Mouse (Mus musculus) CH12.LX (cell line): ENCODE data around the gene Ttc7b. TPM values are rescaled to one million over a fixed set of nuclear protein-coding genes. Genes with fewer than 3 reads are reported as not detected.

Experiments
- DNase-seq: peaks from one replicate; pipeline ENCODE4 v3.0.0-alpha.2; 2013; ENCODE audit errors: extremely low read depth
- H3K27ac ChIP-seq: 2 replicates; pipeline ENCODE4 v1.5.1; 2012; ENCODE audit warnings: low read depth, mild to moderate bottlenecking, control low read depth, moderate library complexity; ENCODE audit not compliant: insufficient read depth
- H3K27me3 ChIP-seq: replicated peaks from 2 replicates; pipeline ENCODE3; 2012; ENCODE audit warnings: inconsistent platforms
- H3K36me3 ChIP-seq, 2 experiments: replicated peaks in 1 of 2; 2 replicates each; pipeline versions ENCODE3 to v1.6.1; 2012; ENCODE audit warnings: inconsistent platforms in 1 of 2, low read length in 1 of 2, mild to moderate bottlenecking in 1 of 2, mixed read lengths in 1 of 2, moderate library complexity in 1 of 2; ENCODE audit not compliant: control insufficient read depth in 1 of 2, insufficient read depth in 1 of 2
- H3K4me1 ChIP-seq, 2 experiments: 2 replicates each; pipeline ENCODE4 v1.6.1; 2012; ENCODE audit warnings: inconsistent platforms in 1 of 2, moderate library complexity in 1 of 2; ENCODE audit not compliant: insufficient read depth in 2 of 2, control insufficient read depth in 1 of 2
- H3K4me2 ChIP-seq: 2 replicates; pipeline ENCODE4 v1.6.1; 2012; ENCODE audit warnings: low read depth, mild to moderate bottlenecking, control low read depth; ENCODE audit not compliant: poor library complexity, insufficient read depth, severe bottlenecking
- H3K4me3 ChIP-seq, 3 experiments: fragments of 150-350 bp in 1 of 3; sonication (generic) in 1 of 3; replicated peaks in 1 of 3; 2 replicates each; pipeline versions ENCODE3 to v1.5.1; 2011 to 2012; ENCODE audit warnings: low read depth in 2 of 3, low read length in 2 of 3, mild to moderate bottlenecking in 2 of 3, moderate library complexity in 2 of 3, control low read depth in 1 of 3, improper control_type of control experiment in 1 of 3, inconsistent platforms in 1 of 3, mixed read lengths in 1 of 3; ENCODE audit not compliant: poor library complexity in 1 of 3
- H3K79me2 ChIP-seq: replicated peaks from 2 replicates; pipeline ENCODE4 v1.6.1; 2012; ENCODE audit warnings: mild to moderate bottlenecking, moderate library complexity; ENCODE audit not compliant: control insufficient read depth, poor library complexity, insufficient read depth, severe bottlenecking; ENCODE audit errors: extremely low read depth
- H3K9ac ChIP-seq: 2 replicates; pipeline ENCODE4 v1.6.1; 2012; ENCODE audit warnings: low read depth, mild to moderate bottlenecking, control low read depth, moderate library complexity; ENCODE audit not compliant: insufficient read depth
- H3K9me3 ChIP-seq: replicated peaks from 2 replicates; pipeline ENCODE3; 2012; ENCODE audit warnings: low read length, inconsistent platforms, mixed read lengths
- BHLHE40 ChIP-seq: IDR thresholded peaks from 2 replicates; pipeline ENCODE4 v1.6.1; 2011; ENCODE audit warnings: mild to moderate bottlenecking, low read depth, low read length, improper control_type of control experiment
- CHD1 ChIP-seq: IDR thresholded peaks from 2 replicates; pipeline ENCODE4 v1.6.1; 2012; ENCODE audit warnings: low read depth, low read length, improper control_type of control experiment, inconsistent platforms
- CHD2 ChIP-seq: IDR thresholded peaks from 2 replicates; pipeline ENCODE4 v1.6.1; 2011; ENCODE audit warnings: low read length, improper control_type of control experiment
- ELF1 ChIP-seq: IDR thresholded peaks from 2 replicates; pipeline ENCODE4 v1.6.1; 2014; ENCODE audit warnings: low read depth, mild to moderate bottlenecking, inconsistent platforms, low read length, improper control_type of control experiment
- EP300 ChIP-seq: IDR thresholded peaks from 2 replicates; pipeline ENCODE4 v1.6.1; 2011; ENCODE audit warnings: low read length, improper control_type of control experiment
- ETS1 ChIP-seq: conservative IDR thresholded peaks from 2 replicates; pipeline ENCODE4 v1.6.1; 2012; ENCODE audit warnings: low read depth, mild to moderate bottlenecking, inconsistent platforms, low read length, improper control_type of control experiment, moderate library complexity
- GABPA ChIP-seq: IDR thresholded peaks from 2 replicates; pipeline ENCODE4 v1.6.1; 2012; ENCODE audit warnings: low read depth, low read length, improper control_type of control experiment, inconsistent platforms; ENCODE audit not compliant: insufficient replicate concordance
- MAFK ChIP-seq: IDR thresholded peaks from 2 replicates; pipeline ENCODE4 v1.6.1; 2011; ENCODE audit warnings: low read length, improper control_type of control experiment; ENCODE audit not compliant: insufficient replicate concordance
- MAZ ChIP-seq: IDR thresholded peaks from 2 replicates; pipeline ENCODE4 v1.6.1; 2012; ENCODE audit warnings: low read depth, mild to moderate bottlenecking, inconsistent platforms, low read length, improper control_type of control experiment, moderate library complexity
- MEF2A ChIP-seq: IDR thresholded peaks from 2 replicates; pipeline ENCODE4 v1.6.1; 2014; ENCODE audit warnings: low read depth, mild to moderate bottlenecking, inconsistent platforms, low read length, improper control_type of control experiment, borderline replicate concordance
- MXI1 ChIP-seq: IDR thresholded peaks from 2 replicates; pipeline ENCODE4 v1.6.1; 2011; ENCODE audit warnings: mild to moderate bottlenecking, low read depth, low read length, improper control_type of control experiment
- NELFE ChIP-seq: IDR thresholded peaks from 2 replicates; pipeline ENCODE4 v1.6.1; 2011; ENCODE audit warnings: low read depth, low read length, improper control_type of control experiment
- NRF1 ChIP-seq: IDR thresholded peaks from 2 replicates; pipeline ENCODE4 v1.6.1; 2014; ENCODE audit warnings: low read depth, mild to moderate bottlenecking, inconsistent platforms, low read length, improper control_type of control experiment, moderate library complexity
- PAX5 ChIP-seq: IDR thresholded peaks from 2 replicates; pipeline ENCODE4 v1.6.1; 2012; ENCODE audit warnings: low read length, inconsistent platforms, mixed read lengths
- POLR2AphosphoS2 ChIP-seq: IDR thresholded peaks from 2 replicates; pipeline ENCODE4 v1.6.1; 2011; ENCODE audit warnings: low read depth, low read length, improper control_type of control experiment
- RAD21 ChIP-seq: IDR thresholded peaks from 2 replicates; pipeline ENCODE4 v1.6.1; 2011; ENCODE audit warnings: low read depth, mild to moderate bottlenecking, low read length, improper control_type of control experiment, moderate library complexity
- RCOR1 ChIP-seq: conservative IDR thresholded peaks from 2 replicates; pipeline ENCODE4 v1.6.1; 2012; ENCODE audit warnings: low read depth, mild to moderate bottlenecking, inconsistent platforms, low read length, improper control_type of control experiment
- SIN3A ChIP-seq: IDR thresholded peaks from 2 replicates; pipeline ENCODE4 v1.6.1; 2012; ENCODE audit warnings: low read length, improper control_type of control experiment, inconsistent platforms
- TCF12 ChIP-seq: IDR thresholded peaks from 2 replicates; pipeline ENCODE4 v1.6.1; 2014; ENCODE audit warnings: low read depth, mild to moderate bottlenecking, inconsistent platforms, low read length, improper control_type of control experiment
- USF2 ChIP-seq: conservative IDR thresholded peaks from 2 replicates; pipeline ENCODE4 v1.6.1; 2011; ENCODE audit warnings: low read depth, low read length, improper control_type of control experiment
- ZC3H11A ChIP-seq: IDR thresholded peaks from 2 replicates; pipeline ENCODE4 v1.6.1; 2012; ENCODE audit warnings: low read depth, mild to moderate bottlenecking, inconsistent platforms, low read length, improper control_type of control experiment
- ZKSCAN1 ChIP-seq: IDR thresholded peaks from 2 replicates; pipeline ENCODE4 v1.6.1; 2012; ENCODE audit warnings: low read depth, inconsistent platforms, low read length, improper control_type of control experiment, borderline replicate concordance
- ZMIZ1 ChIP-seq: IDR thresholded peaks from 2 replicates; pipeline ENCODE4 v1.6.1; 2012; ENCODE audit warnings: low read depth, mild to moderate bottlenecking, inconsistent platforms, low read length, improper control_type of control experiment
- dilution Hi-C: fragments of 300-500 bp; cut with MboI; formaldehyde crosslinking; loops from 2 replicates; pipeline ENCODE4 v1.14.3; 2020; ENCODE audit warnings: low sequenced_read_pairs; ENCODE audit not compliant: extremely low pct_unique_long_range_greater_than_20kb, extremely low pct_ligation_motif_present
- in situ Hi-C: fragments of 300-500 bp; cut with MboI; formaldehyde crosslinking; loops from 3 replicates; pipeline ENCODE4 v1.14.3; 2019; ENCODE audit warnings: low sequenced_read_pairs, low pct_ligation_motif_present, low pct_unique_long_range_greater_than_20kb, mixed read lengths
- polyA plus RNA-seq: library from polyadenylated mRNA; unstranded; fragments of >175 nt; gene quantifications from 2 replicates; pipeline ENCODE4 v1.2.1, GENCODE M21; 2012; ENCODE audit warnings: low read depth; ENCODE audit not compliant: insufficient read length
- total RNA-seq, 2 experiments: library from RNA; depleted of rRNA; stranded (reverse); fragments of 300-350 nt in 1 of 2; fragments of >200 nt in 1 of 2; gene quantifications; 2 replicates each; pipeline ENCODE4 v1.2.3; 2012 to 2014

Gene Ttc7b
- total and polyA plus RNA-seq, 3 experiments = 7.8 to 18.3 (median 12.7) TPM

DNA sequence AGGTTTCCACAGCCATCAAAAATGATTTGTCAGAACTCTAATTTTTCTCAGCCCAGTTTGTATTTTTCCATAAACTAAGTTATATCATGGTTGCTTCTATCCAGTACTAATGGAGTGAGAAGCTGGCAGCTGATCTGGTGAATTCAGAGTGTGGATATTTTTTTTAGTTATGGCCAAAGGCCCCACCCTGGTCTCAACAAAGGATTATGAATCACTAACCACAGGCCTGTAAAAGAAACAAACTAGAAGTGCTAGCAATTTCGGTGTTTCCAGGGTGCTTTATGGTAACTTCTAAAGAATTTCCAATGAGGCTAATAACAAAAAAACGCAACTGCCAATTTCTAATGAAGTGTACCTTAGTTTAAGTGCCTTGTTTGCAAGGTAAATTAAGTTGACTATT lies 142.4 kb downstream of the Ttc7b start:
- Histone ChIP-seq H3K79me2 (no peaks in the 10 kb centered on the region), H3K27ac (no peak overlapping the region), H3K9ac (no peak overlapping the region), H3K4me1 (peaks cover 10 to 34% of the 10 kb centered on the region in 2 experiments; a peak in 3 of 4 replicates), H3K27me3 (no peaks in the 10 kb centered on the region), H3K4me2 (no peak overlapping the region), H3K9me3 (no peaks in the 10 kb centered on the region), H3K4me3 (no peak overlapping the region)
- dilution Hi-C loops = no loop called here
- no peak for DNase-seq
- in situ Hi-C loops = no loop called here
- no peak for TF ChIP-seq TCF12
- TF ChIP-seq, all 38 proteins: peak for 0
- peaks cover 9 to 47% of the 10 kb centered on the region in 2 experiments for H3K36me3 ChIP-seq

DNA sequence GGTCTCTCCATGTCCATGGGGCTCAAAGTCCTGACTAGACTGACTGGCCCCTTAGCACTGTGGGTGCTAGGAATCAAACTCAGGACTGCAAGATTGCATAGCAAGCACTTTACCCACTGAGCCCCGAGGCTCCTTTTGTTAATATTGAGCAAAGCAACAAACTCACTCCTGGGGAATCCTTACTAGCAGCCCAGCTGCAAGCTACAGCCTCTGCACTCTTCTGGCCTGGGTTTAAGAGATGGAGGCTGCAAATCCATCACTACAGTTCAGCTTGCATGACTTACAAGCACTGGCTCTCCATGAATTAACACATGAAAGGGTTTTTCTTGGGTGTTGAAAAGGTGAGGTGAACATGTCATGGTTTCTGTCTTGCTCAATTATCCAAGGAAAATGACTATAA lies 142.8 kb downstream of the Ttc7b start:
- Histone ChIP-seq H3K79me2 (no peaks in the 10 kb centered on the region), H3K9ac (no peak overlapping the region), H3K9me3 (no peaks in the 10 kb centered on the region), H3K4me3 (no peak overlapping the region), H3K27me3 (no peaks in the 10 kb centered on the region), H3K4me2 (no peak overlapping the region), H3K4me1 (peaks cover 10 to 34% of the 10 kb centered on the region in 2 experiments; a peak in 3 of 4 replicates), H3K36me3 (peaks cover 12 to 47% of the 10 kb centered on the region in 2 experiments), H3K27ac (no peak overlapping the region)
- dilution Hi-C loops (no loop called here), in situ Hi-C loops (no loop called here)
- DNase-seq = no peak
- TF ChIP-seq RAD21 = no peak
- TF ChIP-seq RCOR1 = no peak
- TF ChIP-seq CHD2 = no peak
- no peak for TF ChIP-seq BHLHE40
- no peak for TF ChIP-seq ZKSCAN1
- no peak for TF ChIP-seq ZC3H11A

DNA sequence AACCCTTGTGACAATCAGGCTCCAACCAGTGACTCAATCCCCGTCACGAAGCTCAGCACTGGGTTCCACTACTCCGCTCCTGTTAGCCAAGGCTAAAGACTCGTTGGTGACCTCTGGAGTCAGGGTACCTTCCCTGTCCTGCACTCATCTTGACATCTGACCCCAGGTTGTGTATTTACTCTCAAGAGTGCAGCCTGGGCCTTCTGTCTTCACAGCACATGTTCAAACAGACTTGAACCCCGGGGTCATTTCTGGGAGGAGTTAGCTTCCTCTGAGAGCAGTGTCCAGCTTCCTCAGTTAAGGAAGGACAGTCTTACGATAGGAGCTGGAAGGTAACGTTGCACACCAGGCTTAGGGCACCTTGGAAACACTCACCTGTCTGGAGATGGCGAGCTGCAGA lies 144.8 kb downstream of the Ttc7b start:
- DNase-seq = no peak
- no peak overlapping the region for H3K9ac ChIP-seq

More for the DNA sequence above, 144.8 kb downstream of the Ttc7b start:
- Histone ChIP-seq H3K36me3 (peaks cover 17 to 51% of the 10 kb centered on the region in 2 experiments), H3K27ac (no peak overlapping the region), H3K27me3 (no peaks in the 10 kb centered on the region), H3K4me3 (no peak overlapping the region), H3K79me2 (no peaks in the 10 kb centered on the region), H3K9me3 (no peaks in the 10 kb centered on the region), H3K4me1 (peaks cover 8 to 28% of the 10 kb centered on the region in 2 experiments; a peak in 3 of 4 replicates), H3K4me2 (no peak overlapping the region)
- in situ Hi-C loops (no loop called here), dilution Hi-C loops (no loop called here)
- TF ChIP-seq POLR2AphosphoS2 = no peak
- no peak for TF ChIP-seq CHD1
- TF ChIP-seq SIN3A = no peak
- no peak for TF ChIP-seq ZMIZ1
- no peak for TF ChIP-seq RAD21
- no peak for TF ChIP-seq ETS1
- TF ChIP-seq PAX5 = no peak
- TF ChIP-seq MAZ = no peak
- no peak for TF ChIP-seq MAFK
- TF ChIP-seq MXI1 = no peak
- TF ChIP-seq MEF2A = no peak
- no peak for TF ChIP-seq USF2
- TF ChIP-seq ELF1 = no peak
- no peak for TF ChIP-seq NRF1
- TF ChIP-seq GABPA = no peak
- no peak for TF ChIP-seq EP300
- no peak for TF ChIP-seq NELFE
